Mouse (Mus musculus) embryonic fibroblast, embryonic 13.5 days (primary cell): ENCODE data around the gene Mmachc.

Experiments
- CTCF ChIP-seq: IDR thresholded peaks from 2 replicates; pipeline ENCODE4 v1.5.1; 2011; ENCODE audit warnings: mild to moderate bottlenecking, control low read depth, low read length, moderate library complexity, borderline replicate concordance; ENCODE audit not compliant: insufficient read depth
- POLR2A ChIP-seq: IDR thresholded peaks from 2 replicates; pipeline ENCODE4 v1.6.1; 2011; ENCODE audit warnings: low read depth, mild to moderate bottlenecking, control low read depth, low read length, moderate library complexity

GRCm38 (mm10) chr4:116708201-116708764 lies at the start of gene Mmachc, which contains the start of gene Ccdc163:
- TF ChIP-seq POLR2A (peak; percentile 81), CTCF (no peak)
